Mouse (Mus musculus): Measurements from ENCODE around the gene Mtx1.

Mtx1 gene

DNA sequence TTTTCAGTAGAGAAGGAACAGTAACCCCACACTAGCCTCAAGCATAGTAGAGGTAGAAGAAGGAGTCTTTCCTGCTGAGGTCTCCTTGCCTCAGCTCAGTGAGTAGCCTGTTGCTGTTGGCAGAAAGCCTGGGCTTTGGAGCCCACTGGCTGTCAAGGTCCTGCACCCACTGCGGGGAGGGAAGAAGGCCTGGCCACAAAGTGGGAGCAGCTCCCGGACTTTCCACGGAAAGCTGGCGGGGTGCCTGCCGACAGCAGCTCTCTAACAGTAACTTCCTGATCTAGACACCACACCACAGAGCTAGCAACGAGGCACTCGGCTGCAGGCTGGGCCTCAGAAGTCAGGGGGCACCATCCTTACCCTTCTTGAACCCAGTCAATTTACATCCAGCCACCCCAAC, 16.2 kb downstream of the Mtx1 start:
- DNase-seq, result peak; percentile 49

GRCm38 (mm10) chr3:89210162-89210561, 16.7 kb downstream of the Mtx1 start:
- no peak for DNase-seq

GRCm38 (mm10) chr3:89209731-89210130, 17.2 kb downstream of the Mtx1 start:
- DNase-seq, result no peak

DNA sequence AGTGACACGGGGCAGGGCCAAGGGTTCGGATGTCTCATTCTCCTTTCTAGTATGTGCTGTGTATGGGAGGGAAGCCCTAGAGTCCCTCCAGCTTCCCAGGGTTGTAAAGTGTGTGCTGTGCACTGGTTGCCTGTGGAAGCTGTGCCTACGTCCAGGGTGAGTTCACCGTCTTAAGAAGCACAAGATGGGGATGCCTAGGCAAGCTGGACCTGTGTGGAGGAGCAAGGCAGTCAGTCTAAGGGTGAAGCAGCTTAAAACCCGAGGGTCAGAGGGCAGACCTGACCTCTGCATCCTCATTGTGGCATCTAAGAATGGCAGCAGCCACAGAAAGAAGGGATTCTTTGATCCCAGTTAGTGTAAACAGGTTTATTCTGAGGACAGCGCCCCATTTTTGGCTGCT, 18.2 kb downstream of the Mtx1 start:
- DNase-seq, result no peak

DNA sequence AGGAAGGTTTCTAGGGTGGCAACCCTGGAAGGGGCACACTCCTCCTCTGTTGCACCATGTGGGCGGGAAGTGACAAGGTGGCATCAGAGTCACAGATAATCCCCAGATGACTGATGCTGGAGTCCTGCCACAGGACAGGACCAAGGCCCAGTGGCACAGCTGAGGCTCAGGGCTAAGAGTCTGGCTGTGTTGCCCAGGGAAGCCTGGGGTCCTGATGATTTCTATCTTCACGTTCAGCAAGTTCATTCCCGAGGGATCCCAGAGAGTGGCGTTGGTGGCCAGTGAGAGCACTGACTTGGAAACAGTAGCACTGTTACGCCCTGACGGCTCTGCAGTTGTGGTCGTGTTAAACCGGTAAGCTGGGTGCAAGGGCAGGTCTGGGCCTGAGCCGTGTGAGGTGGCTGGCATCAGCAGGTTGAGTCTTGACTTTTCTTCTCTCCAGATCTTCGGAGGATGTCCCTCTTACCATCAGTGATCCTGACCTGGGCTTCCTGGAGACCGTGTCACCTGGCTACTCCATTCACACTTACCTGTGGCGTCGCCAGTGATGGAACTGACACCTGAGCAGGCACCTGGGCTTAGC, 18.7 kb downstream of the Mtx1 start:
- no peak for DNase-seq

DNA sequence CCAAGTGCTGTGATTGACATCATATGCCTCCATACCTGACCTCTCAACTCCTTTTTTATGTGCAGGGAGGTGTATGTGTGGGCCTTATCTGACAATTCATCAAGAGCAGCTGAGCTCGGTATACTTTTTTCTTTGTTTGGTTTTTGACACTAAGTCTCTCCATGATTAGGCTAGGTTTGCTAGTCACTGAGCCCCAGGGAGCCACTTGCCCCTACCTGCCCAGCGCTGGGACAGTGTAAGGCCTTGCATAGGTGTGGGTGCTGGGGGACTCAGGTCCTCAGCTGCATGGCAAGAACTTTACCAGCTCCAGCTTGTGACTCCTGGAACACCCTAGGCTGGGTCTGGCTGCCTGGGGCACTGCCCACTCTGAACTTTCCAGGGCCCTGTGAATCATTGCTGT, 20.2 kb downstream of the Mtx1 start:
- no peak for DNase-seq

GRCm38 (mm10) chr3:89206079-89206478, 20.8 kb downstream of the Mtx1 start:
- DNase-seq, result no peak

DNA sequence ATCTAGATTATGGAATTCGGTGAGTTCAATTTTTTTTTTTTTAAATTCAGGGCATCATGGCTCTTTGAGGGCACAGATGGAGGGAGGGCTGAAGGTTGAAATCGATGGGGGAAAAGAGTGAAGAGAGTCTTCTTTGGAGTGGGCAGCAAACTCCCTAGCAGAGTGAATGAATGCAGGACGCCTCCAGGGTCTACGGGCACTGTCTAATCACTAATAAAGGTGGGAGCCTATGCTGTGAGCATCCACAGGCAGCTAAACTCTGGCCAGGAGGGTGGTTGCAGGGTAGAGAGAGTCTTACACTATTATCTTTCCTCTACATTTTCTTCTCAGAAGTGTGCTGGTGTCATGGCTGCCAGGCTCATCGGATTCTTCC, 23.8 kb downstream of the Mtx1 start:
- no peak for DNase-seq

DNA sequence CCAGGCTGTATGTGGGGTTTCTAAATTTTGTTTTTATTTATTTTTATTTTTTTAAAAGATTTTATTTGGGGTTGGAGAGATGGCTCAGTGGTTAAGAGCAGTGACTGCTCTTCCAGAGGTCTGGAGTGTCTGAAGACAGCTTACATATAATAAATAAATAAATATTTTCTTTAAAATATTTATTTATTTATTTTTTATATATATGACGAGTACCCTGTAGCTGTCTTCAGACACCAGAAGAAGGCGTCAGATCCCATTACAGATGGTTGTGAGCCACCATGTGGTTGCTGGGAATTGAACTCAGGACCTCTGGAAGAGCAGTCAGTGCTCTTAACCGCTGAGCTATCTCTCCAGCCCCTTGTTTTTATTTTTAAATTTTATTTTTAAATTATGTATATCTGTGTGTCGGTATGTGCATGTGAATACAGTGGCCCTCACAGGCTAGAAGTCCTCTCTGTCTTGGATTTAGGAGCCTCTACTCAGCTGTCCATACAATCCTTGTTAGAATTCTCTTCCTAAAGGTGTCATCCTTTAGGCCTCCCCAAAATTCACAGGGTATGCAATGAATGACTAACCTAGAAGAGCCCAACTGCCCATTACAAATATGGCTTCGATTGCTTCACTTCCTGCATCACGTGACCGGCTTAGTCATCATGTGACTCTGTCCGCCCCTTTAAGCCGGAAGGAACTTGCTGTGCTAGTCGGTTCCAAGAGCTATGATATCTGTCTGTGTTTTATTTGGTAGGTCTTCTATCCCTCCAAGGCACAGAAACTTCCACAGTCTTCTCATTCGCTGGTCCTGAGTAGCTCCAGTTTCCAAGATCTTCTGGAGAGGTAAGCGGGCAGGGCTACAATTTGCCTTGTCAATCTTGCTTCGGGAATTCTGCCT, 24.4 kb downstream of the Mtx1 start, which contains the start of gene Gba:
Gene Gba (plus strand): TSS at position 676 of the 889 bp plus-strand sequence.
- DNase-seq, result peak; percentile 88

GRCm38 (mm10) chr3:89199839-89200238, 27.0 kb downstream of the Mtx1 start:
- no peak for DNase-seq

- DNase-seq, result peak; percentile 83
Measured at GRCm38 (mm10) chr3:89195979-89196877, 30.7 kb downstream of the Mtx1 start.

DNA sequence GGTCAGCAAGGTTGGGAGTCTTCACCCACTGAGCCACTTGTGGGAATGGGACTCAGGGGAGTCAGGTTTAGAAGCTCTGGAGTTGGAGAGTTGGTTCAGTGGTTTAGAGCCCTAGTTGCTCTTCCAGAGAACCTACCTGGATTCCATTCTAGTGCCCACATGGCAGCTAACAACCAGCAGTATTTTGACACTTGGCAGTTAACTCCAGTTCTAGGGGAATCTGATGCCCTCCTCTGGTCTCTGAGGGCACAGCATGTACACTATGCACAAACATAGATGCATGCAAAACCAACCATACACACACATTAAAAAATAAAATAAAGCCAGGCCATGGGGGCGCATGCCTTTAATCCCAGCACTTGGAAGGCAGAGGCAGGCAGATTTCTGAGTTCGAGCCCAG, 33.0 kb downstream of the Mtx1 start:
- DNase-seq, result no peak

DNA sequence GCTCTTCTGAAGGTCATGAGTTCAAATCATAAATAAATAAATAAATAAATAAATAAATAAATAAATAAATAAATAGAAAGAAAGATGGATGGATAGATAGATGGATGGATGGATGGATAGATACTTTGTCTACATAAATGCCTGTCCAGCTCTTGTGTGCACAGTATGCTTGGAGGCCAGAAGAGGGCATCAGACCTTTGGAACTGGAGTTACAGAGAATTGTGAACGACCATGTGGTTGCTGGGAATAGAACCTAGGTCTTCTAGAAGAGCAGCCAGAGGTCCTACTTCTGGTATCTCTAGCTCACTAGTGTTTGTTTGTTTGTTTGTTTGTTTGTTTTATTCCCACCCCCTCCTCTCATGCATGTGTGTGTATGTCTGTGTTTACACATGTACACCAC, 33.5 kb downstream of the Mtx1 start:
- DNase-seq, result no peak

- no peak for DNase-seq
Measured at GRCm38 (mm10) chr3:89190436-89190835, 36.5 kb downstream of the Mtx1 start.

GRCm38 (mm10) chr3:89188478-89188875, 38.4 kb downstream of the Mtx1 start:
- DNase-seq, result no peak

- no peak for DNase-seq
Measured at GRCm38 (mm10) chr3:89187690-89188477, 39.0 kb downstream of the Mtx1 start.

DNA sequence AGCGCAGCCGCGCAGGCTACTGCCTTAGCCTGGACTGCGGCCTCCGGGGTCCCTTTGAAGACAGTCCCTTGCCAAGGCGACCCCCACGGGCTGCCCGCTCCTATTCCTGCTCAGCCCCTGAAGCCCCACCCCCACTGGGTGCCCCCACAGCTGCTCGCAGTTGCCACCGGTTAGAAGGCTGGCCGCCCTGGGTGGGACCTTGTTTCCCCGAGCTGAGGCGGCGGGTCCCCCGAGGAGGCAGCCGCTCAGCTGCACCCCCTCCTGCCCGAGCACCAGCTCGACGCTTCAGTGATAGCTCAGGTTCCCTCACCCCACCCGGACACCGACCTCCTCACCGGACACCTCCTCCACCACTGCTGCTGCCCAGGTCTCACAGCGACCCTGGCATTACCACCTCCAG, 39.7 kb downstream of the Mtx1 start:
- no peak for DNase-seq

GRCm38 (mm10) chr3:89183959-89184315, 43.0 kb downstream of the Mtx1 start:
- no peak for DNase-seq

DNA sequence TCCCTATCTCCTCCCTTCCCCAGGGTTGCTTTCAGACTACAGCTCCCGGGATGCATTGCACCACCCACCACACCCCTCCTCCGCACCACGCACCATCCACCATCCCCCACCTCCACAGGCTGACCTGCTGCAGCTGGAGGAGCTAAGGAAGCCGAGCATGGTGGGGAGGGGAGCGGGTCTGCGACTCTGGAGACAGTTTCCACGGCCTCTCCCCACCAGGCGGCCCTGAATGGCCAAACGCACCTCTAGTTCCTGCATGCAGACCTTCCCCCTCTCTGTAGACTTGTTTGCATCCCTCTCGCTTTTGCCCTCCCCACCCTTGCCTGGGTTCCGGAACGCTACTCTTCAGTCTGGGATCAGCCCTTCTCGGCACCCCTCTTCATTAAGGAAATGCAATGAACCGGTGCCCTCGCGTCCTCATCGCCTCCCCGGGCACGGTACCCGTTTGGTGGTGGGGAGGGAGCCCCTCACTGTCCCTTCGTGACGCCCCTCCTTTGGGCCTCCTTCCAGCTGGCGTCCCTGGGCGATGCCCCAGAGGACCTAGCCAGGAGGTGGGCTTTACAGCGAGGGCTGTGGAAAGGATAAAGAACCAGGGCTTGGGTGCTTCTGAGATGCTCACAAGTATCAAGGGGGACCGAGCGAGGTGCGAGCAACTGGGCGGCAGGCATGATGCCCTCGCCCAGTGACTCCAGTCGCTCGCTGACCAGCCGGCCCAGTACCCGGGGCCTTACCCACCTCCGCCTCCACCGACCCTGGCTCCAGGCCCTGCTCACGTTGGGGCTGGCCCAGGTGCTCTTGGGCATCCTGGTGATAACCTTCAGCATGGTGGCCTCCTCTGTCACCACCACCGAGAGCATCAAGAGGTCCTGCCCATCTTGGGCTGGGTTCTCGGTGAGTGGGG, 43.6 kb downstream of the Mtx1 start, which contains the start of gene Fam189b:
Gene Fam189b (plus strand): TSS at position 86 of the 901 bp plus-strand sequence.
- DNase-seq, result peak; percentile 82

DNA sequence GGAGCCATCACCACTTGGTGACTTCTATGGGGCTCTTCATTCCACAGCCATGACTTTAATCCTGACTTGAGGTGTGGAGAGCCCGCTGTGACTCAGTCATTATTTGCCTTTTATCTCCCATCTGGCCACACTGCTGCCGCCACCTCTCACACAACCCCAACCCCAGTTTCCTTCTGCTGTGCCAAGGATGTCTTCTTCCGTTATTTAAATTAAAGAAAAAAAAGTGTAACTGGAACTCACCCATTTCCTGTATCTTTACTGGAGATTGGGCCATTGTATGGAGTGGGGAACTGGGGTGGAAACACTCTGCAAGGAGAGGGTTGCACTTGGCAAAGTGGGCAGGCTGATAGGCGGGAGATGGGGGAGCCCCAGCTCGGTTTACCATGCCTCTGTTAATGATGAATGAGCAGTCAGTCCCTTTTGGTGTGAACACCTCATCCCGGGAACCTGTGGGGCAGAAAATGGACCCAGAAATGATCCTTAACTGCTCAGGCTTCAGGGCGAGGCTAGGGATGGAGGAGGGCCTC, 44.3 kb downstream of the Mtx1 start:
- DNase-seq, result no peak
